Mouse (Mus musculus) midbrain, embryonic 13.5 days (tissue): ENCODE measurements around the gene Dhrs7b. TPM values are rescaled to one million over a fixed set of nuclear protein-coding genes. Genes with fewer than 3 reads are reported as not detected.
"Not testable (repeated sequence)": the region's sequence is repeated elsewhere in the genome, so short reads cannot be mapped to it uniquely, and the experiment has no call there.

Source experiments
- ATAC-seq: fragments of 200-750 bp; cut with Nextera tagmentation; 2 replicates; pipeline ENCODE4 v1.8.0; 2017; ENCODE audit warnings: mild to moderate bottlenecking, moderate TSS enrichment, moderate library complexity
- H3K27ac ChIP-seq: fragments of 300-500 bp; sonication (generic); 2 replicates; pipeline ENCODE4 v1.5.1; 2015; ENCODE audit warnings: inconsistent platforms, mild to moderate bottlenecking, moderate library complexity
- H3K27me3 ChIP-seq: fragments of 300-500 bp; sonication (generic); 2 replicates; pipeline ENCODE4 v1.6.1; 2015; ENCODE audit warnings: mild to moderate bottlenecking, inconsistent platforms
- H3K36me3 ChIP-seq: fragments of 300-500 bp; sonication (generic); 2 replicates; pipeline ENCODE4 v1.6.1; 2015; ENCODE audit warnings: mild to moderate bottlenecking, inconsistent platforms
- H3K4me1 ChIP-seq: fragments of 300-500 bp; sonication (generic); replicated peaks from 2 replicates; pipeline ENCODE4 v1.6.1; 2015; ENCODE audit warnings: inconsistent platforms
- H3K4me2 ChIP-seq: fragments of 300-500 bp; sonication (generic); replicated peaks from 2 replicates; pipeline ENCODE4 v1.6.1; 2015; ENCODE audit warnings: moderate library complexity, mild to moderate bottlenecking, inconsistent platforms
- H3K4me3 ChIP-seq: fragments of 300-500 bp; sonication (generic); replicated peaks from 2 replicates; pipeline ENCODE4 v1.5.1; 2015; ENCODE audit warnings: mild to moderate bottlenecking, inconsistent platforms
- H3K9ac ChIP-seq: fragments of 300-500 bp; sonication (generic); replicated peaks from 2 replicates; pipeline ENCODE4 v1.6.1; 2015; ENCODE audit warnings: mild to moderate bottlenecking, inconsistent platforms
- H3K9me3 ChIP-seq: fragments of 300-500 bp; sonication (generic); 2 replicates; pipeline ENCODE4 v1.6.1; 2016; ENCODE audit warnings: mild to moderate bottlenecking, inconsistent platforms
- WGBS: fragments of 180-500 bp; shearing (Covaris S2); methylation state at CpG from one replicate; pipeline ENCODE4 v1.1.7; 2015; 5-methylcytosine and 5-hydroxymethylcytosine counted together
- polyA plus RNA-seq: library from polyadenylated mRNA; unstranded; fragments of >200 nt; fragmentation: Nextera tagmentation; extraction: Ambion mirVana; gene quantifications from 2 replicates; pipeline ENCODE4 v1.2.1, GENCODE M21; 2015

Gene Dhrs7b
- polyA plus RNA-seq, 1 experiment from 2014 or later: 28.2 TPM

- Histone ChIP-seq H3K27ac (no peak overlapping the region), H3K4me3 (no peak overlapping the region), H3K4me1 (no peaks in the 10 kb centered on the region), H3K36me3 (peaks cover 67% of the 10 kb centered on the region), H3K9me3 (no peaks in the 10 kb centered on the region), H3K27me3 (no peaks in the 10 kb centered on the region), H3K9ac (no peak overlapping the region), H3K4me2 (no peak overlapping the region)
- WGBS: 80% methylated on average over 3 of the region's 3 CpGs
- no peak for ATAC-seq
Observed at GRCm38 (mm10) chr11:60856587-60856986, 26.2 kb downstream of the Dhrs7b start.

DNA sequence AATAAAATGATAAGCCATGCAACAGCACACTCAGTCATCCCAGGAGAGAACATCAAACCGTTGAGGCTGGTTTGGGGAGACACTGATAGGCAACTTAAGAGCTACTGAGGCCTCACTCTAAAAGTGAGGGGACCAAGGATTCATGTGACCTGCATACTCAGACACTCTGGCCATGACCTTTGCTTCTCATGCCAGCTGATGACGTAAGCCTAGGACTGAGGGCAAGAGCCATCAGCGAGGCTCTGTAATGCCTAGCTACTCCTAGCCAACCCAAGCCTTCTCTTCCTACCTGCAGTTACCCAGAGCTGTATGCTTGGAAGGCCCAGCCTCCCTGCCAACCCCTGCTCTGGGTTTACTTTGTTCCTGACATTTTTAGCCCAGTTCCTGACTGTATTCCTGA is 31.6 kb downstream of the Dhrs7b start:
- no peak overlapping the region for H3K27ac ChIP-seq
- H3K9ac ChIP-seq: no peak overlapping the region
- no peak overlapping the region for H3K4me3 ChIP-seq
- no peak overlapping the region for H3K4me2 ChIP-seq
- no peak for ATAC-seq
- WGBS: 96% methylated on average over 3 of the region's 3 CpGs
- 0 out of 2 replicates have a peak, but pooled peaks cover 5% of the 10 kb centered on the region for H3K4me1 ChIP-seq
- peaks cover 69% of the 10 kb centered on the region for H3K36me3 ChIP-seq
- no peaks in the 10 kb centered on the region for H3K27me3 ChIP-seq
- no peaks in the 10 kb centered on the region for H3K9me3 ChIP-seq

DNA sequence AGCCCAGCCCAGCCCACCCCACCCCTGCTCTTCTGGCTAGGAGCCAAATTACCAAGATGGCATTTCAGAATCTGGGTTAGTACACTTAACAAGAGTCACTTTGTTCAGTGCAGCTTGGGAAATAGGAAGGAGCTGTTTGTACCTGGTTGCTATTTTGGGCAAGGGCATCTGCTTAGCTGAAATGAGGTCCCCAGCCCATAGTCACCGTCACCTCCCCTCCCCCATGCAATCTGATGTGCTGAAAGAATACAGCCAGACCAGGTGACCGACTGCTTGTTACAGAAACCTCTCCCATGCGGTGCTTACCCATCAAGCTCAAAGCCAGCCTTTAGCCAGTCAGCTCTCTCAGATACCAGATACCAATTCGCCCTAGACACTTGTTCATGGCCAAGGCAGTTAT is 32.8 kb downstream of the Dhrs7b start:
- ATAC-seq: no peak
- no peaks in the 10 kb centered on the region for H3K27me3 ChIP-seq
- H3K4me3 ChIP-seq: no peak overlapping the region
- H3K9me3 ChIP-seq: no peaks in the 10 kb centered on the region
- 88% methylated on average over 4 of the region's 4 CpGs for WGBS
- no peak overlapping the region for H3K9ac ChIP-seq
- 0 out of 2 replicates have a peak, but pooled peaks cover 5% of the 10 kb centered on the region for H3K4me1 ChIP-seq
- no peak overlapping the region for H3K27ac ChIP-seq
- H3K36me3 ChIP-seq: peaks cover 62% of the 10 kb centered on the region
- no peak overlapping the region for H3K4me2 ChIP-seq

DNA sequence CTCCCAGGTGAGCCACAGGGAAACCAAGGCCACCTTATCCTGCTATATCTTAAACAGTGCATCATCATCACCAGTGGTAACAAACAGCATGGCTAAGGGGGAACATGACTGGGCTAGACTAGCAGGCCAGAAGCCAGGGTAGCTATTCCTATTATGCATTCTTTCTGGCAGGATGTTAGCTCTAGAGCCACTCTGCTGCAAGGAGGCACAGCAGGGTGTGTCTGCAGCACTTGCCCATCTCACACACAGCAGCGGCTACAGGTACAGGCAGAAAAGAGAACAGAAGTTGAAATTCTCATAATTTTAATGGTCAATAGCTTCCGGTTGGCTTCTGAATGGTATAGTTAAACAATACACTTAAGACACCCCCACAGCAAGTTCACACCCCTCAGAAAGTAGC is 33.7 kb downstream of the Dhrs7b start:
- 0 out of 2 replicates have a peak, but pooled peaks cover 5% of the 10 kb centered on the region for H3K4me1 ChIP-seq
- no peak overlapping the region for H3K9ac ChIP-seq
- H3K4me3 ChIP-seq: no peak overlapping the region
- H3K36me3 ChIP-seq: peaks cover 54% of the 10 kb centered on the region
- 93% methylated on average over 2 of the region's 2 CpGs for WGBS
- ATAC-seq: no peak
- H3K9me3 ChIP-seq: no peaks in the 10 kb centered on the region
- no peak overlapping the region for H3K27ac ChIP-seq
- no peaks in the 10 kb centered on the region for H3K27me3 ChIP-seq
- H3K4me2 ChIP-seq: no peak overlapping the region

- H3K4me2 ChIP-seq: no peak overlapping the region
- H3K9me3 ChIP-seq: no peaks in the 10 kb centered on the region
- no peak for ATAC-seq
- H3K9ac ChIP-seq: no peak overlapping the region
- H3K27ac ChIP-seq: no peak overlapping the region
- no peak overlapping the region for H3K4me3 ChIP-seq
- 0 out of 2 replicates have a peak, but pooled peaks cover 5% of the 10 kb centered on the region for H3K4me1 ChIP-seq
- peaks cover 54% of the 10 kb centered on the region for H3K36me3 ChIP-seq
- 93% methylated on average over 14 of the region's 14 CpGs for WGBS
- H3K27me3 ChIP-seq: no peaks in the 10 kb centered on the region
Observed at GRCm38 (mm10) chr11:60864916-60865315, 34.5 kb downstream of the Dhrs7b start.

DNA sequence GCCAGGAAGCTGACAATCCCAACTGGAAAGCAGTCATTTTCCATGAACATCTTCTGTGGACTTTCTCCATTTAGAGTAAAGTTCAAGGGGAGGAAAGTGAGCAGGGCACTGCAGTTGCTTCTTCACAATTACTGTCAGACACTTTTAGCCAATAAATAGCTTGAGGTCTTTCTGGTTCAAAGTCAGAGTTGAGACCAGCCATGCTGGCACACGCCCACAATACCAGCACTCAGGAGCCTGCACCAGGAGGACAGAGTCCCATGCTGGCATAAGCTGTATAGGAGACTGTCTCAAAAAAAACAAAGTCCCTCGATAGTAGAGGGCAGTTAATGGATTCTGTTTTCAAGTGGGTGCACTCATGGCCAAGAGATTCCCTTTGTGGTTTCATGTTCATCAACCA is 35.6 kb downstream of the Dhrs7b start:
- Histone ChIP-seq H3K27ac (no peak overlapping the region), H3K9ac (no peak overlapping the region), H3K4me3 (no peak overlapping the region), H3K9me3 (no peaks in the 10 kb centered on the region), H3K27me3 (no peaks in the 10 kb centered on the region), H3K4me2 (no peak overlapping the region), H3K36me3 (peaks cover 49% of the 10 kb centered on the region), H3K4me1 (0 out of 2 replicates have a peak, but pooled peaks cover 5% of the 10 kb centered on the region)
- WGBS: 66% methylated on average over 2 of the region's 2 CpGs
- ATAC-seq: no peak

DNA sequence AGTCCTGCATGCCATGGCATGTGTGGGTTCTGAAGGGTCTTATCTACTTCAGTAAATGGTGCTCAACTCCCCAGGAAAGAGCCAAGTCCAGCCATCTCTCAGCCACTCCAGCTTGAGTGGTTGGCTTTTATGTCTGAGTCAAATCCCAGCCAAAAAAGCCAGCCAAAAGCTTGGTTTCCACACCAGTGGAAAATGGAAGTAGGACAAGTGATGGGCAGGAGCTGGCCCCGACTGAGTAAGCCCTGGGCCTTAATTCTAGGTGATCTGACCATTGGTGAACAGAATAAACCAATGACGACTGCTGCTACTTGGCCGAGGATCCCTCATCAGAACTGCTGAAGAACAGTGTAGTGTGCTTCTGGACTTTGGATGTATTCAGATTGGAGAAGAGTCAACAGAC is 37.0 kb downstream of the Dhrs7b start:
- Histone ChIP-seq H3K9me3 (no peaks in the 10 kb centered on the region), H3K4me1 (0 out of 2 replicates have a peak, but pooled peaks cover 5% of the 10 kb centered on the region), H3K4me3 (no peak overlapping the region), H3K9ac (no peak overlapping the region), H3K4me2 (no peak overlapping the region), H3K27ac (no peak overlapping the region), H3K36me3 (peaks cover 36% of the 10 kb centered on the region), H3K27me3 (no peaks in the 10 kb centered on the region)
- no peak for ATAC-seq
- 92% methylated on average over 3 of the region's 3 CpGs for WGBS

DNA sequence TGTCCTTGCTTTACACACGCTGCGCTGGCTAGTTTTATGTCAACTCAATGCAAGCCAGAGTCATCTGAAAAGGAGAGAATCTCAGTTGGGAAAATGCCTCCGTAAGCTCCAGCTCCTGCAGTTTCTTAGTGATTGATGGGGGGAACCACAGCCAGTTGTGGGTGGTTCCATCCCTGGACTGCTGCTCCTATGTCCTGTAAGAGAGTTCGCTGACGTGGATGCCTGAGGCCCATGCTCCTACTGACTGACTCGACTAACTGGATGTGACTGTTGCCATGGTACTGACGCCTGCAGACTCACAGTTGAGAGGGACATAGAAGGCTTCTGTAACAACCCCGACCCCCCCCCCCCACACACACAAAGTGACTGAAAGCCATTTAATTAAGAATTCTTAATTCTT is 37.5 kb downstream of the Dhrs7b start:
- Histone ChIP-seq H3K4me1 (0 out of 2 replicates have a peak, but pooled peaks cover 5% of the 10 kb centered on the region), H3K4me2 (no peak overlapping the region), H3K27me3 (no peaks in the 10 kb centered on the region), H3K27ac (no peak overlapping the region), H3K4me3 (no peak overlapping the region), H3K9ac (no peak overlapping the region), H3K9me3 (no peaks in the 10 kb centered on the region), H3K36me3 (peaks cover 32% of the 10 kb centered on the region)
- 63% methylated on average over 8 of the region's 8 CpGs for WGBS
- ATAC-seq: no peak

- H3K36me3 ChIP-seq: peaks cover 16% of the 10 kb centered on the region
- H3K4me1 ChIP-seq: peaks cover 11% of the 10 kb centered on the region; the same call in 1 of the 2 replicates
- H3K4me2 ChIP-seq, ATAC-seq, H3K27me3 ChIP-seq, H3K9me3 ChIP-seq, H3K27ac ChIP-seq, H3K9ac ChIP-seq, H3K4me3 ChIP-seq: not testable (repeated sequence)
- 97% methylated on average over 6 of the region's 6 CpGs for WGBS
Observed at GRCm38 (mm10) chr11:60869471-60869870, 39.0 kb downstream of the Dhrs7b start.

GRCm38 (mm10) chr11:60871409-60871808 is 41.0 kb downstream of the Dhrs7b start:
- Histone ChIP-seq H3K9ac (no peak overlapping the region), H3K4me2 (no peak overlapping the region), H3K4me1 (peaks cover 30% of the 10 kb centered on the region), H3K27ac (no peak overlapping the region), H3K27me3 (no peaks in the 10 kb centered on the region), H3K4me3 (no peak overlapping the region), H3K9me3 (no peaks in the 10 kb centered on the region), H3K36me3 (peaks cover 11% of the 10 kb centered on the region)
- 94% methylated on average over 4 of the region's 4 CpGs for WGBS
- no peak for ATAC-seq

DNA sequence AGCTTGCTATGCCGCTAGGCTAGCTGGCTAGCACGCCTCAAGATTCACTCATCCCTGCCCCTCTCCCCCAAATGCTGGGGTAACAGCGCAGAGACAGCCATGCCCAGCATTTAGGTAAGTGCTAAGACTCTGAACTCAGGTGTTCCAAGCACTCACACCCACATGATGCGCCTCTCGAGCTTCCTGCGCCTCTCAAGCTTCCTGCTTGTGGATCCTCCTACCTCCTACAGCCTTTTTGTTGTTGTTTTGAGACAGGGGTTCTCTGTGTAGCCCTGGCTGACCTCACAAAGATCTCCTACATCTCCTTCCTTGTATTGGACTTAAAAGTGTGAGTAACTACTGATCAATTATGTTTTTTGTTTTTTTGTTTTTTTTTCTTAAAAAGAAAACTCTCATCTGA is 42.7 kb downstream of the Dhrs7b start:
- Histone ChIP-seq H3K27ac (no peak overlapping the region), H3K27me3 (no peaks in the 10 kb centered on the region), H3K9me3 (no peaks in the 10 kb centered on the region), H3K36me3 (peaks cover 6% of the 10 kb centered on the region; the same call in 1 of the 2 replicates), H3K4me2 (no peak overlapping the region), H3K4me1 (peaks cover 43% of the 10 kb centered on the region), H3K9ac (no peak overlapping the region), H3K4me3 (no peak overlapping the region)
- WGBS: 90% methylated on average over 6 of the region's 6 CpGs
- no peak for ATAC-seq

- peak overlapping the region; percentile 84 for H3K27ac ChIP-seq
- WGBS: under 1% methylated on average over 52 of the region's 52 CpGs
- peak overlapping the region; percentile 84 for H3K9ac ChIP-seq
- peak overlapping the region; percentile 76 for H3K4me3 ChIP-seq
- peak overlapping the region; percentile 69 for H3K4me2 ChIP-seq
- no peaks in the 10 kb centered on the region for H3K9me3 ChIP-seq
- peaks cover 51% of the 10 kb centered on the region for H3K4me1 ChIP-seq
- H3K27me3 ChIP-seq: no peaks in the 10 kb centered on the region
- peak; percentile 83 for ATAC-seq
- 0 out of 2 replicates have a peak, but pooled peaks cover 2% of the 10 kb centered on the region for H3K36me3 ChIP-seq
Observed at GRCm38 (mm10) chr11:60878056-60878612, 47.7 kb downstream of the Dhrs7b start.
